Mouse (Mus musculus) hindbrain, embryonic 11.5 days (tissue): ENCODE results near the gene Gnb4. TPM values are rescaled to one million over a fixed set of nuclear protein-coding genes. Genes with fewer than 3 reads are reported as not detected.

ENCODE experiments used
- ATAC-seq: fragments of 200-750 bp; cut with Nextera tagmentation; 2 replicates; pipeline ENCODE4 v1.8.0; 2017; ENCODE audit warnings: mild to moderate bottlenecking, moderate TSS enrichment, moderate library complexity; ENCODE audit not compliant: low FRiP score
- DNase-seq: peaks from one replicate; pipeline ENCODE4 v3.0.0-alpha.2; 2015; ENCODE audit warnings: low spot score
- H3K27ac ChIP-seq: fragments of 300-500 bp; sonication (generic); 2 replicates; pipeline ENCODE4 v1.5.1; 2014; ENCODE audit warnings: mild to moderate bottlenecking, low read depth, low read length
- H3K27me3 ChIP-seq: fragments of 300-500 bp; sonication (generic); 2 replicates; pipeline ENCODE4 v1.6.1; 2014; ENCODE audit warnings: mild to moderate bottlenecking, low read length, moderate library complexity, mixed read lengths; ENCODE audit not compliant: control insufficient read depth, insufficient read depth
- H3K36me3 ChIP-seq: fragments of 300-500 bp; sonication (generic); 2 replicates; pipeline ENCODE4 v1.6.1; 2014; ENCODE audit warnings: mild to moderate bottlenecking, low read length, moderate library complexity, mixed read lengths; ENCODE audit not compliant: control insufficient read depth, insufficient read depth
- H3K4me1 ChIP-seq: fragments of 300-500 bp; sonication (generic); replicated peaks from 2 replicates; pipeline ENCODE4 v1.6.1; 2014; ENCODE audit warnings: low read length, mixed read lengths; ENCODE audit not compliant: control insufficient read depth, insufficient read depth
- H3K4me2 ChIP-seq: fragments of 300-500 bp; sonication (generic); replicated peaks from 2 replicates; pipeline ENCODE4 v1.6.1; 2014; ENCODE audit warnings: mild to moderate bottlenecking, low read depth, low read length
- H3K4me3 ChIP-seq: fragments of 300-500 bp; sonication (generic); 2 replicates; pipeline ENCODE4 v1.5.1; 2014; ENCODE audit warnings: low read depth, low read length
- H3K9ac ChIP-seq: fragments of 300-500 bp; sonication (generic); 2 replicates; pipeline ENCODE4 v1.6.1; 2014; ENCODE audit warnings: low read depth, low read length
- H3K9me3 ChIP-seq: fragments of 300-500 bp; sonication (generic); 2 replicates; pipeline ENCODE4 v1.6.1; 2016; ENCODE audit warnings: low read length; ENCODE audit not compliant: control insufficient read depth
- WGBS: fragments of 180-500 bp; shearing (Covaris S2); extraction: QIAGEN DNeasy Blood & Tissue Kit; methylation state at CpG from one replicate; pipeline ENCODE4 v1.1.7; 2014; 5-methylcytosine and 5-hydroxymethylcytosine counted together
- polyA plus RNA-seq: library from polyadenylated mRNA; unstranded; fragments of >200 nt; fragmentation: Nextera tagmentation; extraction: Ambion mirVana; gene quantifications from 2 replicates; pipeline ENCODE4 v1.2.1, GENCODE M21; 2014

Gene Gnb4
- polyA plus RNA-seq, 1 experiment from 2014 or later = 56.2 TPM

DNA sequence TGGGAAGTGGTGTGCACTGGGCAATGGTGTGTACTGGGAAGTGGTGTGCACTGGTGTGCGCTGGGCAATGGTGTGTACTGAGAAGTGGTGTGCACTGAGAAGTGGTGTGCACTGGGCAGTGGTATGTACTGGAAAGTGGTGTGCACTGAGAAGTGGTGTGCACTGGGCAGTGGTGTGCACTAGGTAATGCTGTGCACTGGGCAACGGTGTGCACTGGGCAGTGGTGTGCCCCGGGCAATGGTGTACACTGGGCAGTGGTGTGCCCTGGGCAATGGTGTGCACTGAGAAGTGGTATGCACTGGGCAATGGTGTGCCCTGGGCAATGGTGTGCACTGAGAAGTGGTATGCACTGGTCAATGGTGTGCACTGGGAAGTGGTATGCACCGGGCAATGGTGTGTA lies 7.2 kb downstream of the Gnb4 start:
- Histone ChIP-seq H3K27ac (no peak overlapping the region), H3K9ac (no peak overlapping the region), H3K4me3 (no peak overlapping the region), H3K4me2 (no peak overlapping the region), H3K36me3 (no peaks in the 10 kb centered on the region), H3K27me3 (no peaks in the 10 kb centered on the region), H3K9me3 (no peaks in the 10 kb centered on the region), H3K4me1 (no peaks in the 10 kb centered on the region)
- WGBS = 99% methylated on average over 4 of the region's 4 CpGs
- DNase-seq (no peak), ATAC-seq (peak; percentile 34; the same call in 1 of the 2 replicates)

DNA sequence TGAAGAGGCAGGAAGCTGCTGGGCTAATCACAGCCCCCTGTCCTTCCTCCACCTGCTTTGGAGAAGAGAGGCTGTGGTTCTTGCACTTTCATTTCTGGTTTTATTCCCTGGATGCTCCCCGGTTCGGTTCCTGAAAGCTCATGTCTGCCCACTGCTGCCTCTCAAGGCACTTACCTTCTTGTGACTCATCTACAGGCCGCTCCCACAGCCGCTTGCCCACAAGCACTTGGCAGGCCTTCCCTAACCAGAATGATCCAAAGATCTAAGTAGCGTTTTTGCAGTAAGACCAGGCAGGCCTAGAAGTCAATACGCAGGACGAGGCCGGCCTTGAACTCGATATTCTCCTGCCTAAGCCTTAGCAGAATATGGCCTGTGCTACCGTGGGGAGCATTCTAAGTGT lies 15.3 kb downstream of the Gnb4 start:
- DNase-seq = no peak
- Histone ChIP-seq H3K9me3 (no peaks in the 10 kb centered on the region), H3K27ac (no peak overlapping the region), H3K36me3 (no peaks in the 10 kb centered on the region), H3K4me2 (no peak overlapping the region), H3K4me3 (no peak overlapping the region), H3K4me1 (no peaks in the 10 kb centered on the region), H3K9ac (no peak overlapping the region), H3K27me3 (no peaks in the 10 kb centered on the region)
- no peak for ATAC-seq
- 92% methylated on average over 10 of the region's 10 CpGs for WGBS

DNA sequence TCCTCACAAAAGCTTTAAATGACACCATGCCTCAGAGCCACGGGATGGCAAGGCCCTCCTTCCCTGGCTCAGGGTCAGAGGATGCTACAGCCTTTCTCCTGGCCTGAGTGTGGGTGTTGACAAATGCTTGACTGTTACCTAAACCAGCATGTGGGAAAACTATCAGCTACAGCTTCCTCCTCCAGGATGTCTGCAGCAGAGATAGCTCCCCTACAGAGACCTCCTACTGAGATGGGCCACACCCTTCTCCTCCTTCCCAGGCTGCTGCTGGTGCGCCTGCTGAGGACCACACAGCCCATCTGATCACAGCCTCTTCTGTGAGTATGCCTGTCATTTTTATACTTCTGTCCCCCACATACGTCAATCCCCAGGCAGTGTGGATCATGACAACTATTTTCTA lies 17.1 kb downstream of the Gnb4 start:
- 71% methylated on average over 3 of the region's 3 CpGs for WGBS
- H3K27me3 ChIP-seq = no peaks in the 10 kb centered on the region
- DNase-seq = no peak
- ATAC-seq = no peak
- H3K4me2 ChIP-seq = no peak overlapping the region
- no peaks in the 10 kb centered on the region for H3K4me1 ChIP-seq
- H3K27ac ChIP-seq = no peak overlapping the region
- no peaks in the 10 kb centered on the region for H3K9me3 ChIP-seq
- no peak overlapping the region for H3K9ac ChIP-seq
- no peaks in the 10 kb centered on the region for H3K36me3 ChIP-seq
- no peak overlapping the region for H3K4me3 ChIP-seq

DNA sequence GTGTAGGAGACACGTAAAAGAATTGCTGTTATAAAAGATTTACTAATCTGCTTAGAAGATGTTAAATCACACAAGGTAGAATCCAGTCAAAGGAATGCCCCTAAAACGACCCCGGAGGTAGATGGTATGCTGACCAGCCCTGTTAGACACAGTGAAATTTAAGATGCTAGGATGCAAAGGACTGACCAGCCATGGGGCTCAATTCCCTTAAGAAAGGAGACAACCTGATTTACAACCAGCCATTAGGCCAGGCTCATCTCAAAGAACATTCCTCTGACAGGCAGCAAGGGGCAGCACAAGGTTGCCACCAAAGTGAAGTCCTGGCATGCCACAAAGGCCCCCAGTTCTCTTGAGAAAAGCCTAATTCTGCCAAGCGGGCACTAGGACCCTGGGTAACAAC lies 21.3 kb downstream of the Gnb4 start:
- Histone ChIP-seq H3K4me3 (no peak overlapping the region), H3K9me3 (no peaks in the 10 kb centered on the region), H3K36me3 (no peaks in the 10 kb centered on the region), H3K27ac (no peak overlapping the region), H3K4me2 (no peak overlapping the region), H3K4me1 (no peaks in the 10 kb centered on the region), H3K27me3 (no peaks in the 10 kb centered on the region), H3K9ac (no peak overlapping the region)
- DNase-seq (no peak), ATAC-seq (no peak)
- WGBS = 79% methylated on average over 4 of the region's 4 CpGs

GRCm38 (mm10) chr3:32586274-32586673 lies 30.1 kb downstream of the Gnb4 start:
- Histone ChIP-seq H3K4me1 (no peaks in the 10 kb centered on the region), H3K9me3 (no peaks in the 10 kb centered on the region), H3K36me3 (no peaks in the 10 kb centered on the region), H3K27ac (no peak overlapping the region), H3K4me3 (no peak overlapping the region), H3K27me3 (no peaks in the 10 kb centered on the region), H3K9ac (no peak overlapping the region), H3K4me2 (no peak overlapping the region)
- ATAC-seq (no peak), DNase-seq (no peak)
- 93% methylated on average over 3 of the region's 3 CpGs for WGBS

DNA sequence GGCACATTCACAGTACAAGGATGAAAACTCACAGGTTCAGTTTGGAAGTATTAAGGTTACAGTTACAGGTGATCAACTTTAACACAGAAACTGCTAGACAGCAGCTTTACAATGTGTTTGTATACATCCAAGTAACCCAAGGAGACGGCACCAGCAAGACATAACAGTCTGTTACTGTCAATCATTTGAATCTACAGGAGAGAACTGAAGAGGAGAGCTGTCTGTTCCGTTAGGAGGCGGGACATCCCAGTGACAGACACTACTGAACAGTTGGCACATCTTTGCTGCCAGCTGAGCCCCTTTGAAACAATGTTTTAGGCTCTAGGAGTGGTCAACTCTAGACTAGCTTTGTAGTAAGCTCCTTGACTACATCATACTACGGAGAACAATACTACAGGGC lies 32.9 kb downstream of the Gnb4 start:
- no peak overlapping the region for H3K9ac ChIP-seq
- WGBS = 97% methylated on average over 4 of the region's 4 CpGs

DNA sequence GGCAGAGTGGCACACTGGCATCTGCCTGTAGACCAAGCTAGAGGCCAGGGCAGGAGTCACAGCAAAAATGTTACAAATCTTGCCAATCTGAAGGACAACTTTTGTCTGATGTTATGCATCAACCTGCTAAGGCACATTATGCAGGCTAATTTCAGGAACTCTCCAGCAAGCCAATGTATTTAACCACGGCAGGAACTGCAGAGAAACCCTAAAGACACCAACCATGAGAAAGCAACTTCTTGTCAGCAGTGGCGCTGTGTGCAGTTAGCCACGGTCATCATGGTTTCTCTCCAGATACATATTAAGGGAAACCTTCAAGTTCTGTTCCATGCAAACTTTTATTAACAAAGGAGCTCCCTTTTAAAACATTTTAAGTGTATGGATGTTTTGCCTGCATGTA lies 34.5 kb downstream of the Gnb4 start:
- H3K4me3 ChIP-seq = no peak overlapping the region
- H3K4me2 ChIP-seq = no peak overlapping the region
- H3K9me3 ChIP-seq = no peaks in the 10 kb centered on the region
- H3K27me3 ChIP-seq = no peaks in the 10 kb centered on the region
- WGBS = 94% methylated on average over 3 of the region's 3 CpGs
- no peaks in the 10 kb centered on the region for H3K4me1 ChIP-seq
- H3K36me3 ChIP-seq = no peaks in the 10 kb centered on the region
- ATAC-seq (no peak), DNase-seq (no peak)
- H3K27ac ChIP-seq = no peak overlapping the region
- H3K9ac ChIP-seq = no peak overlapping the region

More for the DNA sequence above, 32.9 kb downstream of the Gnb4 start:
- no peak overlapping the region for H3K27ac ChIP-seq
- H3K4me1 ChIP-seq = no peaks in the 10 kb centered on the region
- DNase-seq (no peak), ATAC-seq (no peak)
- H3K4me3 ChIP-seq = no peak overlapping the region
- H3K9me3 ChIP-seq = no peaks in the 10 kb centered on the region
- no peaks in the 10 kb centered on the region for H3K36me3 ChIP-seq
- no peaks in the 10 kb centered on the region for H3K27me3 ChIP-seq
- H3K4me2 ChIP-seq = no peak overlapping the region

DNA sequence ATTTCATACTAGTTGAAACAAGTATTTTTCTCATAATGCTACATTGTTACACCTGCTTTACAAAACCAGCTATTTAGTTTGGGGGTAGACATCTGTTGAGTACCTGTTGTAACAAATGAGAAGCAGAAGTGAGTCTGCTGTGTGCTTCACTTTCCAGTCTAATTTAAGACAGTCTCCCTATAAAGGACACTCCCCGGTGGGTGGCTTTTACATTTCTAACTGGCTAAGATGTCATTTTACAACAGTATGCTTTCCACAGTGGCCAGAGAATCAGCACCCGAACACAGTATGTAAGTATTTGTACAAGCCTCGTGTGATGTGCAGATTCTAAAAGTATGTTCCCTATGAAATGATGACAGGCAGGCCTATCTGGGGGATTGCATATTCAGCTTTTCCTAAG lies 35.6 kb downstream of the Gnb4 start:
- WGBS = 90% methylated on average over 3 of the region's 3 CpGs
- DNase-seq (no peak), ATAC-seq (no peak)
- Histone ChIP-seq H3K9me3 (no peaks in the 10 kb centered on the region), H3K4me2 (no peak overlapping the region), H3K4me3 (no peak overlapping the region), H3K36me3 (no peaks in the 10 kb centered on the region), H3K27ac (no peak overlapping the region), H3K27me3 (no peaks in the 10 kb centered on the region), H3K9ac (no peak overlapping the region), H3K4me1 (no peaks in the 10 kb centered on the region)

DNA sequence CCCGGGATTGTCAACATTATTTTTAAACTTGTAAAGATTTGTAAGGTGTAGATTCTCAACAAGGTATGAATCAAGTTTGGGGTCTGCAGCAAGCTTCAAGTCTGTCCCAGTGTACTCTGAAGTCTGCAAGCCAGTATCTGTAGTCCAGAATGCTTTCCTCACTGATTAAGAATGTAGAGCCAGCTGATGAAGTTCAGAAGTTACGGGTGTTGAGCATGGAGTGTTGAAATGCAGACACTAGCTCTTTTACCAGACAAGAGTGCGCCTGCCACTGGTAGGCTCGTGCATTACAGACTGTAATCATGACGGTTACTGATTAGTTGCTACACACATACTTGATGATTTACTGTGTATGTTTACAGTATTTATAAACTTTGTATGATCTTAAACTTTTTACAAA lies 37.6 kb downstream of the Gnb4 start:
- Histone ChIP-seq H3K4me3 (no peak overlapping the region), H3K27me3 (no peaks in the 10 kb centered on the region), H3K4me1 (no peaks in the 10 kb centered on the region), H3K4me2 (no peak overlapping the region), H3K27ac (no peak overlapping the region), H3K9ac (no peak overlapping the region), H3K36me3 (no peaks in the 10 kb centered on the region), H3K9me3 (no peaks in the 10 kb centered on the region)
- no peak for DNase-seq
- WGBS = 89% methylated on average over 5 of the region's 5 CpGs
- ATAC-seq = no peak
